Mouse (Mus musculus) cerebellum, postnatal 14 days (tissue): Measurements from ENCODE around the gene Map3k5.

ENCODE experiments used
- DNase-seq, 2 experiments: peaks; one replicate each; pipeline ENCODE4 v3.0.0; 2021; ENCODE audit warnings: mixed read lengths in 2 of 2

Map3k5 gene

GRCm38 (mm10) chr10:20119504-20120425 lies 185.5 kb downstream of the Map3k5 start:
- peak; percentile 19 to 20 for DNase-seq

GRCm38 (mm10) chr10:20121981-20122380 lies 187.7 kb downstream of the Map3k5 start:
- DNase-seq = peak; percentile 31 to 50

DNA sequence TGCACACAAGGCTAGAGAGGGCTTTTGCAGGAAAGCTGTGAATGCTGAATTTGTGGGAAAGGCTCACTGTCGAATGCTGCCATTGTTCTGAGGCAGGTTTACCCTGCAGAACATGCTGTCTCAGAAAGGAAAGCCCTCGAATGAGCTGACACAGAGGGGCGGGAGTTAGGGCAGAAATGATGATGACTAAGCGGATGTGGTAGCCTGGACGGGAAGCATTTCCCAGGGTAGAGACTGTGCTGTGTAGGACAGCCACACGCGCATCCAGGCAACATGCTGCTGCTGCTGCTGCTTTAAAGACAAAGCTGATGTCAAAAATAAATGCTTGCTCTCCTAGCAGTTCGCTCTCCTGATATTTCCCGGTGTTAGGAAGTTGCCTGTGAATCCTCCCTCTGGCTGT lies 189.1 kb downstream of the Map3k5 start:
- DNase-seq = no peak

DNA sequence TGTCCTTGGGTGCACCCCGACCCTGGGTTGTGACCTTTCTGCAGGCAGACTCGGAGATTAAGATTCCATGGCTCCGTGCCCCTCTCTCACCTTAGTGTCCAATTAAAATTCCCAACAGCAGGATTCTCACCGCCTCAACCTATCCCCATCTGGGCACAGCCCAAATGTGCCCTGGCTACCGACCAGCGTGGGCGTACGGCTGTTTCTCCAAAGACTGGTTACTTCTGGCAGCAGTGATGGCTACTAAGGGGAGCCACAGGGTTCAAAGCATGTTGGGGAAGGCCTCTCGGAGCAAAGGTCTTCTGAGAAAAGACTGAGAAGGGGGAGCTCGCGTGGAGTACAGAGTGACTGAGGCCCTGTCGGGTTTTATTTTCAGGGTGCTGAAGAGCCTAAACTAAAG lies 190.3 kb downstream of the Map3k5 start:
- DNase-seq = peak in 1 of 2 experiments; percentile 18

DNA sequence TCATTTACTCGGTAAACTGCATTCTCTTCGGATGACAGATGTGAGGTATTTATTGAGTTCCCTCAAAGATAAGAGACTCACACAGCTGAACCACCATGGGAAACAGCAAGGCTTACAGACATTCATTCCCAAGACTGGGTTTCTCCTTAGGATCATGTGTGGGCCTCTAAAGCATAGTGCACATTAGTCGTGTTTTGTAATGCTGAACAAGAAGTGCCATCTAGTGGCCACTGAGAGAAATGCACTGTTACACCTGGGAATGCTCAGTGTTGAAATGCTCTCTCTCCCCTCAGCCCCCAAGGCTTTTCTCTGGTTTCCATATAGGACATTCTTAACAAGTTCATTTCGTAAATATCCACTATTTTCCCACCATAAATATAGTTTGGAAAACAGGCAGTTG lies 191.0 kb downstream of the Map3k5 start:
- peak; percentile 79 to 83 for DNase-seq

GRCm38 (mm10) chr10:20132933-20133652 lies 198.8 kb downstream of the Map3k5 start:
- no peak for DNase-seq

DNA sequence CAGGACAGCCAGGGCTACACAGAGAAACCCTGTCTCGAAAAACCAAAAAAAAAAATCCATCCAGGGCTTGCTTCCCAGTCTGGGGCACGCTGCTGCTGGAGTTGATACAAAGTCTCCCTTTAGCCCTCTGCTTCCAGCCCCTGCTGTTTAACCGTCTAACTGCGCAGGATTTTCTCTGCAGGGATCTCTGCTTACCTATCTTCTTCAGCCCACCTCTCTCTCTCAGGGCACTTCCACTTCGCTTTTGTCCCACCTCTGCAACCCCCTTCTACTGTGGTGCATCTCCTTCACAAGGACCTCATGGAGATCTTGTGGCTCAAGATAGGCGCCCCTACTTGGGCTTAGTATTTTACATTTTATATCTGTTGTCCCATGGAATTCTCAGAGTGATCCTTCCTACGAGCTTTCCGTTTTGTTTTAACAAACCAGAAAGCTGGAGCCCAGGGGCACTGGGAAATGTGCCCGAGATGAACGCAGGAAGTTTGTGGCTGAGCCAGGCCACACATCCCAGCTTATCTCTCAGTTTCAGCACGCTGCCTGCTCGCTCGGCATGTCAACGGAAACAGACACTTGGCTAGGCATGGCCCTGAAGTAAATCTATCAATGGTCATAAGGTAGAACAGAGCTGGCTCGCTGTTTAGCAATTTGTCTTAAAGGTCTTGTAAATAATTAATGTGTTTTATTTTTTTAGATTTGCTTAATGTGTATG lies 201.2 kb downstream of the Map3k5 start:
- peak; percentile 45 to 59 for DNase-seq

- no peak for DNase-seq
Observed at GRCm38 (mm10) chr10:20136505-20136904, 202.2 kb downstream of the Map3k5 start.

DNA sequence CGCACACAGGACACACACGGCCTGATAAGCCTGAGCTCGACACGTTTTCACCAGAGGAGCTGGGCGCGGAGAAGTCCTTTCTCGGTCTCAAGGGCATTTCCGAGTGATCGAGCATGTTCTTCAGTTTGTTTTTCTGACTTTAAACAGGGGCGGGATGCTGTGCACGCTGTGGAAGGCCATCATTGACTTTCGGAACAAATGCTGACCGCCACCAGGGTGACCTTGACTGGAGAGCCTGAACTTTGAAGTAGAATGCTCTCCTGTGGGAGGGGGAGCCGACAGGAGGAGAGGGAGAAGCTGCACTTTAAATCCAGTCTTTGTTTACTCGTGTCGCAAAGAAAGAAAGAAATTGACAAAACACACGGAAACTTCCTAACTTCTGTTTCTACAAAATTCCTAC lies 207.1 kb downstream of the Map3k5 start:
- no peak for DNase-seq

DNA sequence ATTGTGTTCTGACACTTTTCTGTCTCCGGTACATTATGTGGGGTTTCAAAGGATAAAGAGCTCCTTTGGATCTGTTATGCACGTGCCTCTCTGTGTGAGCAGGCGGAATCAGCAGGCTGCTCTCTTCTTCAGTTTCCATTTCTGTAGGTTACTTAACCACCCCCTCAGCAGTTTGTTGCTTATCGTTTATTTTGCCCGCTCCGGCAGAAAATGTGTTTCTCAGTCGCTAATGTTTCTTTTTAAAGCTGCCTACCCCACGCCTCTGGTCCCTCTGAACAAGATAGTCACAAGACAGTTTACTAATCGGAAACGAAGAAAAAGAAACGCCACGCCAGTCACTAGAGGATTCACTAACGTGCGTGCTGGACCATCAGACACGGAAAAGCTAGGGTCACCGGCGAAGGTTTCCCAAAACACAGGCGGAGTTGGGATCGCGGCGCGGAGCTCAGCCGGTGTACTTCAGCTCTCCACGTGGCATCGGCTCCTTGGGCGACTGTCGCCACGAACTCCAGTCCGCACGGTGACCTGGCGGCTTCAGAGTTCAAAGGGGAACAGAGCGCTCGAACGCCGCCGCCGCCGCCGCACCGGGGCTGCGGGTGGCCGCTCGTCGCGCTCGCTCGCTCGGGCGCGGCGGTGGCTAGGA lies 214.0 kb downstream of the Map3k5 start, which contains the start of gene Map7:
TSS of gene Map7 (plus strand) at position 342 of the 643 bp plus-strand sequence.
- no peak for DNase-seq

DNA sequence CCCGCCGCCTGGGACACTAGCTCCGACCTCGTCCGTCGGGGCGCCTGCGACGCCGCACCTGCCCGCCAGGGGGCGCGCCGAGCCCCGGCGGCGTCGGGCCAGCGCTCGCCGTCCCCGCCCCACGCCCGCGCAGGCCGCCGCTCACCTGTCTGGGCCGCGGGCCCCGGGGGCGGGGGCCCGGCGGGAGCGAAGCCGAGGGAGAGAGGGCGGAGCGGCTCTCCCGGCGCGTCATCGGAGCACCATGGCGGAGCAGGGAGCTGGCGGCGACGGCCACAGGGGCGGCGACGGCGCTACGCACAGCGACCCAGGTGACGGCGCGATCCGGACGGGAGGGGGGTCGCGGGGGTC lies 214.5 kb downstream of the Map3k5 start:
- DNase-seq = peak; percentile 65 to 70

- DNase-seq = peak; percentile 70 to 76
Observed at GRCm38 (mm10) chr10:20149121-20149834, 215.0 kb downstream of the Map3k5 start.

- DNase-seq = peak in 1 of 2 experiments; percentile 43
Observed at GRCm38 (mm10) chr10:20149835-20150355, 215.6 kb downstream of the Map3k5 start.

DNA sequence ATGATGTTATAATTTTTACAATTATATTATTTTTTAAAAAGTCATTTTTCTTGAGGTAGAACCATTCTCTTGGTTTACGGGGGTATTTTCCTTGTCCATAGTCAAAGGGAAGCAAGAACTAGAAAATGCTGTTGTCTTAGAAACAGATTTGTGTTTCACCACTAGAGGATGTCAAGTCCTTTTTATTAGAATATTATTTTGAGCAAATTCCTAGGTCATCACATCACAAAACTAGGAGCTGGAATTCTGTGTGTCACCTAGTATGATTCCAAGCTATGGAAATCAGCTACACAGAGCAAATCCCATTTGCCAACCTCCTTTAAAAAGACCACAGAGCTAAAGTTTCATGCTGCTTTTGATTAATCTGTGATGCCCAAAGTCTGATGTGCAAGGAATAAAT lies 217.9 kb downstream of the Map3k5 start:
- no peak for DNase-seq

- no peak for DNase-seq
Observed at GRCm38 (mm10) chr10:20153507-20153906, 219.2 kb downstream of the Map3k5 start.

- no peak for DNase-seq
Observed at GRCm38 (mm10) chr10:20155401-20155800, 221.1 kb downstream of the Map3k5 start.

- no peak for DNase-seq
Observed at GRCm38 (mm10) chr10:20157021-20157726, 222.9 kb downstream of the Map3k5 start.

DNA sequence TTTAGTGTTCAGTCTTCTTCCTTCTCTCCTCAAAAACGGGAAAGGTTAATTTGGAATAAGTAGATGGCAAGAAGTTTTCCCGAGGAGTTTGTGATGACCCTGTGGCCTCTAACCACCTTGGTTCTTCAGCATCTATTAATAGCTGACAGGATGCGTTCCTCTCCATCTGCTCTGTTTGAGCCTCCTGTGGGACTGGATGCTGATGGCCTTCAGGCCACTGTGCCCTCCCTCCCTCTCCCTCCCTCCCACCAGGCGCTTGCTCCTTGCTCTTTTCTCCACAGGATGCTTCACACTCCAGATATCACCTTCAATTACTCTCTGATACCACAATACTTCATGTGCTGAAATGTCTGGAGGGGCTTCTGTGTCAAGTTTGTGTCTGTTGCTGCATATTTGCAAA lies 224.5 kb downstream of the Map3k5 start:
- DNase-seq = peak in 1 of 2 experiments; percentile 18

GRCm38 (mm10) chr10:20159308-20159707 lies 225.0 kb downstream of the Map3k5 start:
- DNase-seq = no peak

GRCm38 (mm10) chr10:20160914-20161313 lies 226.6 kb downstream of the Map3k5 start:
- DNase-seq = no peak

- no peak for DNase-seq
Observed at GRCm38 (mm10) chr10:20164810-20165209, 230.5 kb downstream of the Map3k5 start.
